Mouse (Mus musculus) mouse embryonic stem cell (cell line): ENCODE results near the gene Mfsd6.

Source experiments
- in situ Hi-C, 2 experiments: fragments of 300-500 bp; cut with MboI; formaldehyde crosslinking; loops; 1 replicate in 1 of 2; 3 replicates in 1 of 2; pipeline ENCODE4 v1.14.3; 2019 to 2020; ENCODE audit warnings: low sequenced_read_pairs in 2 of 2, low pct_unique_long_range_greater_than_20kb in 1 of 2, mixed read lengths in 1 of 2; ENCODE audit not compliant: unreplicated experiment in 1 of 2

Gene Mfsd6

GRCm38 (mm10) chr1:52727056-52727900, at the start of gene Mfsd6:
TSS of gene Mfsd6 (minus strand) at chr1:52727462.
- in situ Hi-C loops = loop anchor here in 1 of 2 experiments (25.0 kb wide), 1 partner anchor 235 kb away; no protein-coding TSS in a partner anchor

GRCm38 (mm10) chr1:52765176-52766111, 38.2 kb upstream of the Mfsd6 start:
- in situ Hi-C loops = no loop called here

GRCm38 (mm10) chr1:52763894-52764809, 36.9 kb upstream of the Mfsd6 start:
- in situ Hi-C loops = no loop called here

GRCm38 (mm10) chr1:52758174-52758573, 30.9 kb upstream of the Mfsd6 start:
- in situ Hi-C loops = no loop called here

- in situ Hi-C loops = no loop called here
These were observed 27.1 kb upstream of the Mfsd6 start for GRCm38 (mm10) chr1:52754331-52754730.

GRCm38 (mm10) chr1:52753828-52754227, 26.6 kb upstream of the Mfsd6 start:
- in situ Hi-C loops = no loop called here

GRCm38 (mm10) chr1:52752706-52753105, 25.4 kb upstream of the Mfsd6 start:
- in situ Hi-C loops = no loop called here

GRCm38 (mm10) chr1:52751634-52752033, 24.4 kb upstream of the Mfsd6 start:
- in situ Hi-C loops = no loop called here

GRCm38 (mm10) chr1:52749978-52750377, 22.7 kb upstream of the Mfsd6 start:
- in situ Hi-C loops = loop anchor here in 1 of 2 experiments (25.0 kb wide), 1 partner anchor 212 kb away; no protein-coding TSS in a partner anchor

- in situ Hi-C loops = loop anchor here in 1 of 2 experiments (25.0 kb wide), 1 partner anchor 214 kb away; no protein-coding TSS in a partner anchor
These were observed 21.0 kb upstream of the Mfsd6 start for GRCm38 (mm10) chr1:52748260-52748659.

GRCm38 (mm10) chr1:52742567-52742966, 15.3 kb upstream of the Mfsd6 start:
- in situ Hi-C loops = loop anchor here in 1 of 2 experiments (25.0 kb wide), 1 partner anchor 220 kb away; no protein-coding TSS in a partner anchor

- in situ Hi-C loops = loop anchor here in 1 of 2 experiments (25.0 kb wide), 1 partner anchor 228 kb away; no protein-coding TSS in a partner anchor
These were observed 6.9 kb upstream of the Mfsd6 start for GRCm38 (mm10) chr1:52734208-52734607.

GRCm38 (mm10) chr1:52730258-52730657, 3.0 kb upstream of the Mfsd6 start:
- in situ Hi-C loops = loop anchor here in 1 of 2 experiments (25.0 kb wide), 1 partner anchor 232 kb away; no protein-coding TSS in a partner anchor

GRCm38 (mm10) chr1:52728857-52729489, 1.7 kb upstream of the Mfsd6 start:
- in situ Hi-C loops = loop anchor here in 1 of 2 experiments (25.0 kb wide), 1 partner anchor 233 kb away; no protein-coding TSS in a partner anchor

- in situ Hi-C loops = loop anchor here in 1 of 2 experiments (25.0 kb wide), 1 partner anchor 236 kb away; no protein-coding TSS in a partner anchor
These were observed 749 bp downstream of the Mfsd6 start for GRCm38 (mm10) chr1:52726371-52727055.

GRCm38 (mm10) chr1:52722586-52722985, 4.7 kb downstream of the Mfsd6 start:
- in situ Hi-C loops = no loop called here

GRCm38 (mm10) chr1:52719096-52719495, 8.2 kb downstream of the Mfsd6 start:
- in situ Hi-C loops = no loop called here
